Mouse (Mus musculus) MEL (cell line): ENCODE results near the gene AC109138.7. TPM values are rescaled to one million over a fixed set of nuclear protein-coding genes. Genes with fewer than 3 reads are reported as not detected.

Experiments used
- polyA plus RNA-seq, 2 experiments: library from polyadenylated mRNA; stranded (reverse) in 1 of 2; unstranded in 1 of 2; fragments of >175 nt in 1 of 2; fragments of >200 nt in 1 of 2; gene quantifications; 2 replicates each; pipeline versions ENCODE4 v1.2.1 to v1.2.4; 2012; ENCODE audit warnings: low replicate concordance in 2 of 2, low read depth in 1 of 2; ENCODE audit not compliant: insufficient read length in 2 of 2, insufficient read depth in 1 of 2, missing spikeins in 1 of 2
- total RNA-seq: library from RNA; depleted of rRNA; stranded (reverse); fragments of 300-350 nt; gene quantifications from 2 replicates; pipeline ENCODE4 v1.2.3, GENCODE M21; 2012; rRNA removed

AC109138.7 gene
- total and polyA plus RNA-seq, 3 experiments = not detected

Other genes starting within 250 kb of the AC109138.7 start
- gene Aldh3b2, start 242.0 kb upstream of the AC109138.7 start, total RNA-seq = not detected in 2 replicates
- not detected for gene Aldh3b2, start 242.0 kb upstream of the AC109138.7 start, polyA plus RNA-seq
- 3.3 and 5.9 TPM in 2 replicates for gene Acy3, start 227.8 kb upstream of the AC109138.7 start, total RNA-seq
- 10 to 100 TPM in 1 of 2 experiments, not detected in 1; 12.1 TPM for gene Acy3, start 227.8 kb upstream of the AC109138.7 start, polyA plus RNA-seq
- not detected in 2 replicates for gene Tbx10, start 221.6 kb upstream of the AC109138.7 start, total RNA-seq
- gene Tbx10, start 221.6 kb upstream of the AC109138.7 start, polyA plus RNA-seq = not detected
- 64.8 and 71.5 TPM in 2 replicates for gene Nudt8, start 213.8 kb upstream of the AC109138.7 start, total RNA-seq
- gene Nudt8, start 213.8 kb upstream of the AC109138.7 start, polyA plus RNA-seq = 10 to 100 TPM in 1 of 2 experiments, not detected in 1; 58.1 TPM
- 1.8 and 3.6 TPM in 2 replicates for gene Gm49405, start 213.7 kb upstream of the AC109138.7 start, total RNA-seq
- 1 to 10 TPM in 1 of 2 experiments, not detected in 1; 5.7 TPM for gene Gm49405, start 213.7 kb upstream of the AC109138.7 start, polyA plus RNA-seq
- 6.8 and 9.9 TPM in 2 replicates for gene Doc2g, start 211.0 kb upstream of the AC109138.7 start, total RNA-seq
- 10 to 100 TPM in 1 of 2 experiments, not detected in 1; 16.0 TPM for gene Doc2g, start 211.0 kb upstream of the AC109138.7 start, polyA plus RNA-seq
- 235 and 267 TPM in 2 replicates for gene Ndufv1, start 201.6 kb upstream of the AC109138.7 start, total RNA-seq
- 100 to 1,000 TPM in 1 of 2 experiments, not detected in 1; 218 TPM for gene Ndufv1, start 201.6 kb upstream of the AC109138.7 start, polyA plus RNA-seq
- 251 and 270 TPM in 2 replicates for gene Gstp1, start 176.4 kb upstream of the AC109138.7 start, total RNA-seq
- 100 to 1,000 TPM in 1 of 2 experiments, not detected in 1; 369 TPM for gene Gstp1, start 176.4 kb upstream of the AC109138.7 start, polyA plus RNA-seq
- gene Gstp2, start 168.3 kb upstream of the AC109138.7 start, total RNA-seq = 7.4 TPM in 1 of 2 replicates, not detected in the other
- gene Gstp2, start 168.3 kb upstream of the AC109138.7 start, polyA plus RNA-seq = under 1 TPM in 1 of 2 experiments, not detected in 1; 0.65 TPM
- gene Gstp3, start 154.8 kb upstream of the AC109138.7 start, total RNA-seq = not detected in 2 replicates
- gene Gstp3, start 154.8 kb upstream of the AC109138.7 start, polyA plus RNA-seq = under 1 TPM in 1 of 2 experiments, not detected in 1; 0.84 TPM
- not detected in 2 replicates for gene Cabp2, start 132.8 kb upstream of the AC109138.7 start, total RNA-seq
- under 1 TPM in 1 of 2 experiments, not detected in 1; 0.14 TPM for gene Cabp2, start 132.8 kb upstream of the AC109138.7 start, polyA plus RNA-seq
- 53.4 and 53.5 TPM in 2 replicates for gene Cdk2ap2, start 117.2 kb upstream of the AC109138.7 start, total RNA-seq
- 10 to 100 TPM in 1 of 2 experiments, not detected in 1; 97.6 TPM for gene Cdk2ap2, start 117.2 kb upstream of the AC109138.7 start, polyA plus RNA-seq
- gene Pitpnm1, start 114.4 kb upstream of the AC109138.7 start, total RNA-seq = 18.4 and 25.3 TPM in 2 replicates
- 10 to 100 TPM in 1 of 2 experiments, not detected in 1; 51.2 TPM for gene Pitpnm1, start 114.4 kb upstream of the AC109138.7 start, polyA plus RNA-seq
- 37.8 and 40.0 TPM in 2 replicates for gene Aip, start 88.5 kb upstream of the AC109138.7 start, total RNA-seq
- 100 to 1,000 TPM in 1 of 2 experiments, not detected in 1; 101 TPM for gene Aip, start 88.5 kb upstream of the AC109138.7 start, polyA plus RNA-seq
- not detected in 2 replicates for gene Gpr152, start 74.6 kb upstream of the AC109138.7 start, total RNA-seq
- under 1 TPM in 1 of 2 experiments, not detected in 1; 0.03 TPM for gene Gpr152, start 74.6 kb upstream of the AC109138.7 start, polyA plus RNA-seq
- 0.08 and 0.13 TPM in 2 replicates for gene Cabp4, start 70.3 kb upstream of the AC109138.7 start, total RNA-seq
- gene Cabp4, start 70.3 kb upstream of the AC109138.7 start, polyA plus RNA-seq = under 1 TPM in 1 of 2 experiments, not detected in 1; 0.24 TPM
- 54.1 and 55.5 TPM in 2 replicates for gene Coro1b, start 65.7 kb upstream of the AC109138.7 start, total RNA-seq
- gene Coro1b, start 65.7 kb upstream of the AC109138.7 start, polyA plus RNA-seq = 100 to 1,000 TPM in 1 of 2 experiments, not detected in 1; 111 TPM
- gene Ptprcap, start 60.8 kb upstream of the AC109138.7 start, total RNA-seq = 75.7 and 80.3 TPM in 2 replicates
- 10 to 100 TPM in 1 of 2 experiments, not detected in 1; 67.9 TPM for gene Ptprcap, start 60.8 kb upstream of the AC109138.7 start, polyA plus RNA-seq
- 7.4 and 8.7 TPM in 2 replicates for gene Rps6kb2, start 51.0 kb upstream of the AC109138.7 start, total RNA-seq
- gene Rps6kb2, start 51.0 kb upstream of the AC109138.7 start, polyA plus RNA-seq = 10 to 100 TPM in 1 of 2 experiments, not detected in 1; 19.8 TPM
- 0.39 and 0.81 TPM in 2 replicates for gene Carns1, start 38.9 kb upstream of the AC109138.7 start, total RNA-seq
- gene Carns1, start 38.9 kb upstream of the AC109138.7 start, polyA plus RNA-seq = under 1 TPM in 1 of 2 experiments, not detected in 1; 0.63 TPM
- 14.0 and 15.2 TPM in 2 replicates for gene Tbc1d10c, start 23.1 kb upstream of the AC109138.7 start, total RNA-seq
- gene Tbc1d10c, start 23.1 kb upstream of the AC109138.7 start, polyA plus RNA-seq = 10 to 100 TPM in 1 of 2 experiments, not detected in 1; 15.5 TPM
- 437 and 453 TPM in 2 replicates for gene Ppp1ca, start 22.3 kb upstream of the AC109138.7 start, total RNA-seq
- gene Ppp1ca, start 22.3 kb upstream of the AC109138.7 start, polyA plus RNA-seq = 100 to 1,000 TPM; 455 to 505 TPM
- 20.5 and 21.3 TPM in 2 replicates for gene Rad9a, start 12.7 kb upstream of the AC109138.7 start, total RNA-seq
- 10 to 100 TPM in 1 of 2 experiments, not detected in 1; 37.9 TPM for gene Rad9a, start 12.7 kb upstream of the AC109138.7 start, polyA plus RNA-seq
- 0.13 and 0.42 TPM in 2 replicates for gene Clcf1, start 119 bp upstream of the AC109138.7 start, total RNA-seq
- 1 to 10 TPM in 1 of 2 experiments, not detected in 1; 2.3 TPM for gene Clcf1, start 119 bp upstream of the AC109138.7 start, polyA plus RNA-seq
- 18.5 and 21.1 TPM in 2 replicates for gene Pold4, start 17.5 kb downstream of the AC109138.7 start, total RNA-seq
- gene Pold4, start 17.5 kb downstream of the AC109138.7 start, polyA plus RNA-seq = 10 to 100 TPM in 1 of 2 experiments, not detected in 1; 40.4 TPM
- 7.4 and 9.2 TPM in 2 replicates for gene Ssh3, start 54.8 kb downstream of the AC109138.7 start, total RNA-seq
- gene Ssh3, start 54.8 kb downstream of the AC109138.7 start, polyA plus RNA-seq = 10 to 100 TPM in 1 of 2 experiments, not detected in 1; 14.1 TPM
- 0.96 and 1.4 TPM in 2 replicates for gene Ankrd13d, start 68.8 kb downstream of the AC109138.7 start, total RNA-seq
- 1 to 10 TPM in 1 of 2 experiments, not detected in 1; 2.6 TPM for gene Ankrd13d, start 68.8 kb downstream of the AC109138.7 start, polyA plus RNA-seq
- 65.1 and 75.2 TPM in 2 replicates for gene Grk2, start 91.9 kb downstream of the AC109138.7 start, total RNA-seq
- gene Grk2, start 91.9 kb downstream of the AC109138.7 start, polyA plus RNA-seq = 100 to 1,000 TPM in 1 of 2 experiments, not detected in 1; 105 TPM
- 20.3 and 24.8 TPM in 2 replicates for gene Kdm2a, start 183.9 kb downstream of the AC109138.7 start, total RNA-seq
- gene Kdm2a, start 183.9 kb downstream of the AC109138.7 start, polyA plus RNA-seq = 10 to 100 TPM in 1 of 2 experiments, not detected in 1; 55.9 TPM
- gene Rhod, start 225.1 kb downstream of the AC109138.7 start, total RNA-seq = not detected in 2 replicates
- gene Rhod, start 225.1 kb downstream of the AC109138.7 start, polyA plus RNA-seq = under 1 TPM in 1 of 2 experiments, not detected in 1; 0.06 TPM